Mouse (Mus musculus) stomach, embryonic 15.5 days (tissue): Measurements from ENCODE around the gene S100a11. TPM values are rescaled to one million over a fixed set of nuclear protein-coding genes. Genes with fewer than 3 reads are reported as not detected.

Experiments used
- ATAC-seq: fragments of 200-750 bp; cut with Nextera tagmentation; 2 replicates; pipeline ENCODE4 v1.8.0; 2017; ENCODE audit warnings: low read depth, moderate number of reproducible peaks, moderate TSS enrichment; ENCODE audit not compliant: insufficient read depth, low FRiP score
- H3K27ac ChIP-seq: fragments of 300-500 bp; sonication (generic); 2 replicates; pipeline ENCODE4 v1.5.1; 2015; ENCODE audit warnings: mild to moderate bottlenecking, inconsistent platforms
- H3K27me3 ChIP-seq: fragments of 300-500 bp; sonication (generic); replicated peaks from 2 replicates; pipeline ENCODE4 v1.6.1; 2015; ENCODE audit warnings: inconsistent platforms
- H3K36me3 ChIP-seq: fragments of 300-500 bp; sonication (generic); 2 replicates; pipeline ENCODE4 v1.6.1; 2015; ENCODE audit warnings: inconsistent platforms
- H3K4me1 ChIP-seq: fragments of 300-500 bp; sonication (generic); 2 replicates; pipeline ENCODE4 v1.6.1; 2015; ENCODE audit warnings: inconsistent platforms
- H3K4me2 ChIP-seq: fragments of 300-500 bp; sonication (generic); 2 replicates; pipeline ENCODE4 v1.6.1; 2015; ENCODE audit warnings: mild to moderate bottlenecking, inconsistent platforms
- H3K4me3 ChIP-seq: fragments of 300-500 bp; sonication (generic); replicated peaks from 2 replicates; pipeline ENCODE4 v1.5.1; 2015; ENCODE audit warnings: inconsistent platforms
- H3K9ac ChIP-seq: fragments of 300-500 bp; sonication (generic); 2 replicates; pipeline ENCODE4 v1.6.1; 2015; ENCODE audit warnings: inconsistent platforms
- H3K9me3 ChIP-seq: fragments of 300-500 bp; sonication (generic); 2 replicates; pipeline ENCODE4 v1.6.1; 2016; ENCODE audit warnings: inconsistent platforms
- WGBS: fragments of 180-500 bp; shearing (Covaris S2); methylation state at CpG from one replicate; pipeline ENCODE4 v1.1.7; 2015; 5-methylcytosine and 5-hydroxymethylcytosine counted together
- polyA plus RNA-seq: library from polyadenylated mRNA; unstranded; fragments of >200 nt; fragmentation: Nextera tagmentation; extraction: Ambion mirVana; gene quantifications from 2 replicates; pipeline ENCODE4 v1.2.1, GENCODE M21; 2015

Gene S100a11
- polyA plus RNA-seq, 1 experiment from 2014 or later, result 1,609 TPM

DNA sequence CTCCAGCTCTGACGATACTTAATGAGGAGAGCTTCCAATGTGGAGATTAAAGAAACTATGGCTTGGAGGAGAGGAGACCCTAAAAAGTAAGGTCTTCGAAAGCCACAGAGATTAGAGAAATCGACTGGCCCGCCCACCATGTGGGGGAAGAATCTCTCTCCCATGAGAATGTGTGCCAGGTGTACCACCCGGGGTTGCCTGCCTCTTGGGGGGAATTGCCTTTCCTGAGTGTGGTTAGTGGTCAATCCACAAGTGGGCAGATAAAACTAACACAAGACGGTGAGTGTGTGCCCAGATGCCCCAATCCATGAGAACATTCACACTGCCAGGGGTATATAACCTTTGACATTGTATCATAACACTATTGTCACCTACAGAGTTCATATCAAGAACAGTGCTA, 47.4 kb downstream of the S100a11 start:
- H3K27ac ChIP-seq, result peak overlapping the region; percentile 78; the same call in 1 of the 2 replicates
- H3K4me1 ChIP-seq, result no peaks in the 10 kb centered on the region
- H3K27me3 ChIP-seq, result no peaks in the 10 kb centered on the region
- no peak overlapping the region for H3K4me2 ChIP-seq
- no peaks in the 10 kb centered on the region; the same call in 1 of the 2 replicates for H3K9me3 ChIP-seq
- no peak for ATAC-seq
- no peak overlapping the region for H3K4me3 ChIP-seq
- no peak overlapping the region for H3K9ac ChIP-seq
- WGBS, result 87% methylated on average over 6 of the region's 6 CpGs
- peaks cover 12% of the 10 kb centered on the region for H3K36me3 ChIP-seq

DNA sequence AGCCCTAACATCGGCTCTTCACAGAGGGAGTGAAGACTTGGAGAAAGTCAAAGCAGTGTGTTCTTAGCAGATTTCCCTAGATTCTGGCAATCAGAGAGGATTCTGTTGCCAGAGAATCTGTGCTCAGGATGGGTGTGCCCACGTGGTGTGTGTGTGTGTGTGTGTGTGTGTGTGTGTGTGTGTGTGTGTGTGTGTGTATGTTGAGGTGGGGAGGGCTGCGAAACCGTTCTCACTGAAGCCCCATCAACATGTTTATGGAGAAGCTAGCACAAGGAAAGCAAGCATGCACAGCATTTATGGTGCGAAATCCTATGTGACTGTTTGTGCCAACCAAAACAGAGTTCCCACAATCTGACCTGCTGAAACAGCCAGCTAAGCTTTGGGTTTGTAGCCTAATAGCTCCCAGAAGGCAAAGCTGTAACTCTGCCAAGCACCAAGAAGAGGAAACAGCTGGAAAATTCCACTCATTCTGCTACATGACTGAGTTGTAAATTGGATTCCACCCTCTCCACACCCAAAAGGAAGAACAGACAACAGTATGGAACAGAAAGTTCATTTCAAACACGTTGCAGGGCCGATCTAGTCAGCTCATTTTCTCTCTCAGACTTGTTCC, 48.2 kb downstream of the S100a11 start:
- H3K4me3 ChIP-seq, result no peak overlapping the region
- 45% methylated on average over 7 of the region's 7 CpGs for WGBS
- H3K9ac ChIP-seq, result no peak overlapping the region
- H3K36me3 ChIP-seq, result peaks cover 7% of the 10 kb centered on the region; the same call in 1 of the 2 replicates
- peak overlapping the region; percentile 78 for H3K27ac ChIP-seq
- 0 out of 2 replicates have a peak overlapping the region, but pooled peaks have one; percentile 14 for H3K4me2 ChIP-seq
- no peaks in the 10 kb centered on the region; the same call in 1 of the 2 replicates for H3K9me3 ChIP-seq
- H3K27me3 ChIP-seq, result no peaks in the 10 kb centered on the region
- H3K4me1 ChIP-seq, result no peaks in the 10 kb centered on the region
- ATAC-seq, result peak; percentile 70; the same call in 1 of the 2 replicates

DNA sequence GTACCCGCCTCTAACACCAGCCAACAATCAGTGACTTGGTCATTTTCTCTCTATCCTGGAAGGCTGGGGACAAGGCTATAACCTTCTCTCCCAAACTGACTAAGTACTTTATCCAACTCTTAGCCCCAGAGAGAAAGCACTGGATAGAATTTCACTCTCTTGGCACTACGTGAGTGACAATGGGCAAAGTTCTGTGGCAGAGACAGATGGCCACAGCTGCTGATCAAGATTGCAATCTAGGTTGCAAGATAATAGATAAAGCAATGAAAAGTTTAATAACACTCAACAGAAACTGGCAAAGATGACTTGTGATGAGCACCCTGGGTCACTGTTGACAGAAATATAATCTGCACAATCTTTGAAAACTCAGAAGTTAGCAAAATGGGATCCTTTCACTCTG, 48.8 kb downstream of the S100a11 start:
- Histone ChIP-seq H3K4me3 (no peak overlapping the region), H3K9ac (no peak overlapping the region), H3K27ac (peak overlapping the region; percentile 78), H3K36me3 (peaks cover 7% of the 10 kb centered on the region; the same call in 1 of the 2 replicates), H3K27me3 (no peaks in the 10 kb centered on the region), H3K9me3 (no peaks in the 10 kb centered on the region; the same call in 1 of the 2 replicates), H3K4me1 (no peaks in the 10 kb centered on the region), H3K4me2 (0 out of 2 replicates have a peak overlapping the region, but pooled peaks have one; percentile 14)
- ATAC-seq, result no peak
- WGBS, result 56% methylated on average over 2 of the region's 2 CpGs

DNA sequence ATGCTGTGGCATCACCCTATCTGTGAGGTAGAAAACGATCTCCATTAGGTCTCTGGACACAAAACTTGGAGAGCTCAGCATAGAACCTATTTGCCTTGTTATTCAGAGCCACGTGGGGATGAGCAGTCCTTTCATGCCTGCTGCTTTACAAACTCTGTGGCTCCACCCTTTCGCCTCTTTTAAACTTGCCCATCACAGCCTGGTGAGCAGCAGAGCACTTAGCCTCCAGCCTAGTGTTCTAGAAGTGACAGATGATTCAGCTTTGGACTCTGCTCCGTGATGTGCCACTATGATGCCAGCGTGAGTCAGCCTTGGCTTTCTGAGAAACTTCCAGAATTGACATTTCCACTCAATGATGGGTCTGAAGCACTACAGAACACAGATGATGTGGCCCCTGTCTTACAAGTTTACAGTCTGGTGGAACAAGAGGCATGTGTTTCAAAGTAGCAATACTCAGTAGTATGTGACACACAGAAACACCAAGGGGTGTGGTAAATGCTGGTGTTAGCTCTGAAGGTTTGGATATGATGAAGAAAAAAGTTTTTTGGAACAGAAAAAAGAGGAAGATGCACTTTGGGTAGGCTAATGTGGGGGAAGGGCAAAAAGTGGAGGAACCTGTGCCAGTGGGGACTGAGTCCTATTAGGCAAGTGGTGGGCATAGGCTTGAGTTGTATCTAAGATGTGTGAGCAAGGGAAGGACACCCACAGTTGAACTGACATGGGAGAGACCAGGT, 51.9 kb downstream of the S100a11 start:
- no peak overlapping the region for H3K27ac ChIP-seq
- WGBS, result 63% methylated on average over 5 of the region's 5 CpGs
- H3K9me3 ChIP-seq, result no peaks in the 10 kb centered on the region; the same call in 1 of the 2 replicates
- no peak overlapping the region for H3K9ac ChIP-seq
- ATAC-seq, result no peak
- no peak overlapping the region for H3K4me2 ChIP-seq
- no peaks in the 10 kb centered on the region for H3K4me1 ChIP-seq
- no peaks in the 10 kb centered on the region for H3K36me3 ChIP-seq
- no peaks in the 10 kb centered on the region for H3K27me3 ChIP-seq
- no peak overlapping the region for H3K4me3 ChIP-seq

Other genes starting within 250 kb of the S100a11 start
- 0.51 TPM in 1 of 2 replicates, not detected in the other for gene Flg, start 247.0 kb upstream of the S100a11 start, polyA plus RNA-seq
- gene Hrnr, start 200.7 kb upstream of the S100a11 start, polyA plus RNA-seq, result 0.01 and 0.17 TPM in 2 replicates
- gene Rptn, start 126.8 kb upstream of the S100a11 start, polyA plus RNA-seq, result 1.2 and 6.0 TPM in 2 replicates
- 1.5 and 1.6 TPM in 2 replicates for gene Tchh, start 78.2 kb upstream of the S100a11 start, polyA plus RNA-seq
- not detected in 2 replicates for gene Tchhl1, start 51.7 kb upstream of the S100a11 start, polyA plus RNA-seq
- gene S100a10, start 34.6 kb downstream of the S100a11 start, polyA plus RNA-seq, result 444 and 470 TPM in 2 replicates
- gene Tdpoz2, start 132.2 kb downstream of the S100a11 start, polyA plus RNA-seq, result not detected in 2 replicates
- not detected in 2 replicates for gene Tdpoz1, start 155.8 kb downstream of the S100a11 start, polyA plus RNA-seq
- gene Gm37596, start 172.6 kb downstream of the S100a11 start, polyA plus RNA-seq, result not detected in 2 replicates